Mouse (Mus musculus) stomach, embryonic 14.5 days (tissue): ENCODE measurements around the gene Hgd. TPM values are rescaled to one million over a fixed set of nuclear protein-coding genes. Genes with fewer than 3 reads are reported as not detected.

ENCODE experiments used
- ATAC-seq: fragments of 200-750 bp; cut with Nextera tagmentation; 2 replicates; pipeline ENCODE4 v1.8.0; 2017; ENCODE audit warnings: low read depth, moderate TSS enrichment; ENCODE audit not compliant: insufficient number of reproducible peaks, insufficient read depth, low FRiP score
- H3K27ac ChIP-seq: fragments of 300-500 bp; sonication (generic); 2 replicates; pipeline ENCODE4 v1.5.1; 2014; ENCODE audit warnings: mild to moderate bottlenecking, low read length, moderate library complexity, mixed read lengths
- H3K27me3 ChIP-seq: fragments of 300-500 bp; sonication (generic); 2 replicates; pipeline ENCODE4 v1.6.1; 2014; ENCODE audit warnings: low read length, control low read depth, mixed read lengths; ENCODE audit not compliant: control insufficient read depth, insufficient read depth
- H3K36me3 ChIP-seq: fragments of 300-500 bp; sonication (generic); 2 replicates; pipeline ENCODE4 v1.6.1; 2014; ENCODE audit warnings: mild to moderate bottlenecking, control low read depth, low read length, moderate library complexity, mixed read lengths; ENCODE audit not compliant: control insufficient read depth, insufficient read depth
- H3K4me1 ChIP-seq: fragments of 300-500 bp; sonication (generic); 2 replicates; pipeline ENCODE4 v1.6.1; 2014; ENCODE audit warnings: low read length, control low read depth, mixed read lengths; ENCODE audit not compliant: control insufficient read depth, insufficient read depth
- H3K4me2 ChIP-seq: fragments of 300-500 bp; sonication (generic); replicated peaks from 2 replicates; pipeline ENCODE4 v1.6.1; 2014; ENCODE audit warnings: low read depth, low read length, control low read depth
- H3K4me3 ChIP-seq: fragments of 300-500 bp; sonication (generic); 2 replicates; pipeline ENCODE4 v1.5.1; 2014; ENCODE audit warnings: low read depth, low read length, control low read depth
- H3K9ac ChIP-seq: fragments of 300-500 bp; sonication (generic); replicated peaks from 2 replicates; pipeline ENCODE4 v1.6.1; 2014; ENCODE audit warnings: low read depth, mild to moderate bottlenecking, control low read depth, low read length, moderate library complexity, mixed read lengths
- H3K9me3 ChIP-seq: fragments of 300-500 bp; sonication (generic); 2 replicates; pipeline ENCODE4 v1.6.1; 2016; ENCODE audit warnings: low read depth, low read length, control low read depth; ENCODE audit not compliant: control insufficient read depth
- WGBS: fragments of 180-500 bp; shearing (Covaris S2); extraction: QIAGEN DNeasy Blood & Tissue Kit; methylation state at CpG from one replicate; pipeline ENCODE4 v1.1.7; 2014; 5-methylcytosine and 5-hydroxymethylcytosine counted together
- polyA plus RNA-seq: library from polyadenylated mRNA; unstranded; fragments of >200 nt; fragmentation: Nextera tagmentation; extraction: Ambion mirVana; gene quantifications from 2 replicates; pipeline ENCODE4 v1.2.1, GENCODE M21; 2014

The Hgd gene
- polyA plus RNA-seq: not detected in 2 replicates

DNA sequence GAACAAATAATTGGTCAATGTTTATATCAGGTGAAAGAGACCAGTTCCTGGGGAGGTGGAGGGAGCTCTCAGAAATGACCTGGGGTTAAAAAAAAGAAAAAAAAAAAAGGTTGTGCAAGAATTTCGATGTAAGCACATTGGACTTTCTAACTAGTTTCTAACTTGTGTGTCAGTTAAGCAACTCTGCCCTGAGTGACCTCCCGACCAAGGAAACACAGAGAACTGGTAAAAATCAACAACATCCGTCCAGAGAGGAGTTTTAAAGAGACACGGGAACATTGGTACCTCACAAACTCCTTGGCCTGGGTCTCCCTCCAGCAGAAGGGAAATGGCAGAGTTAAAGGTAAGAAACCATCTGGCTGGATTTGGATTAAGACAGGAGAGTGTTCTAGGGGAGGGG lies at the start of gene Hgd:
Hgd (plus strand) TSS at position 160 of the 400 bp plus-strand sequence.
- ATAC-seq: no peak
- H3K4me2 ChIP-seq: no peak within 1 kb of the TSS
- no peaks in the 10 kb centered on the region for H3K36me3 ChIP-seq
- WGBS: 50% methylated on average over 4 of the region's 4 CpGs
- no peaks in the 10 kb centered on the region for H3K9me3 ChIP-seq
- H3K9ac ChIP-seq: no peak within 1 kb of the TSS
- H3K27me3 ChIP-seq: no peaks in the 10 kb centered on the region
- no peak within 1 kb of the TSS for H3K27ac ChIP-seq
- H3K4me3 ChIP-seq: no peak within 1 kb of the TSS
- H3K4me1 ChIP-seq: peaks cover 3% of the 10 kb centered on the region; the same call in 1 of the 2 replicates

DNA sequence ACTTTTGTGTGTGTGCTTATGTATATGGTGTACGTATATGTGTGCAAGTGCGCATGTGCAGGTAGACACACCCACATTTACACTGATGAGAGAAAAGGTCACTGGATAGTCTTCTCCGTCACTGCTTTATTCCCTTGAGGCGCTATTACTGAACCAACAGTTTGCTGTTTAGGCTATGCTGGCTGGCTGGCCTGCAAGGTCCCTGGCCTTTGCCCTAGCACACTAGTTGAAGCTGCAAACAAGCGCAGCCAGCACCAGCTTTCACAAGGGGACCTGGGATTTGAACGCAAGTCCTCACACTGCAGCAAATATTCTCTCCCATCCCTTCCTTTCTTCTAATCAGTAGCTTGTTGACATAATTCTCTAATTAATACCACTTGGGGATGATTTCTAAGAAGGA lies 49.8 kb upstream of the Hgd start:
- H3K4me1 ChIP-seq: no peaks in the 10 kb centered on the region
- no peak overlapping the region for H3K4me3 ChIP-seq
- WGBS: 88% methylated on average over 6 of the region's 6 CpGs
- no peak overlapping the region for H3K4me2 ChIP-seq
- no peak overlapping the region for H3K9ac ChIP-seq
- H3K9me3 ChIP-seq: no peaks in the 10 kb centered on the region
- H3K27ac ChIP-seq: no peak overlapping the region
- ATAC-seq: no peak
- H3K27me3 ChIP-seq: no peaks in the 10 kb centered on the region
- H3K36me3 ChIP-seq: peaks cover 14% of the 10 kb centered on the region

DNA sequence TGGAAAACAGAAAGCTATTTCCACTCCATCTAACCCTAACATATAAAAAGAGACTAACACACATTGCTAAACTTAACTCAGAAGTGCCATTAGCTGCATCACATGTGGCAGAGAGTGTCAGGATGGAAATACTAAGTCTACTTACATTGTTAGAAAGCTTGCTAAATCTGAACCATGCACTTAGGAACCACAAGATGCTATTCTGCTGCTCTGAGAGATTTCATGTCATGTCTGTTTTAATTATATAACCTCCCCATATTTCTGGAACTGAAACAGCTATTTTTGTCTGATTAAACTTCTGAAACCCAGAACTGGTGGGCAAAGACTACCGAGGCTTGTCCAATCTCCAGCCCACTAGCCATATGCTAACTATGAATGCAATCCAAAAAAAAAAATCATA lies 47.9 kb upstream of the Hgd start:
- H3K27me3 ChIP-seq: no peaks in the 10 kb centered on the region

DNA sequence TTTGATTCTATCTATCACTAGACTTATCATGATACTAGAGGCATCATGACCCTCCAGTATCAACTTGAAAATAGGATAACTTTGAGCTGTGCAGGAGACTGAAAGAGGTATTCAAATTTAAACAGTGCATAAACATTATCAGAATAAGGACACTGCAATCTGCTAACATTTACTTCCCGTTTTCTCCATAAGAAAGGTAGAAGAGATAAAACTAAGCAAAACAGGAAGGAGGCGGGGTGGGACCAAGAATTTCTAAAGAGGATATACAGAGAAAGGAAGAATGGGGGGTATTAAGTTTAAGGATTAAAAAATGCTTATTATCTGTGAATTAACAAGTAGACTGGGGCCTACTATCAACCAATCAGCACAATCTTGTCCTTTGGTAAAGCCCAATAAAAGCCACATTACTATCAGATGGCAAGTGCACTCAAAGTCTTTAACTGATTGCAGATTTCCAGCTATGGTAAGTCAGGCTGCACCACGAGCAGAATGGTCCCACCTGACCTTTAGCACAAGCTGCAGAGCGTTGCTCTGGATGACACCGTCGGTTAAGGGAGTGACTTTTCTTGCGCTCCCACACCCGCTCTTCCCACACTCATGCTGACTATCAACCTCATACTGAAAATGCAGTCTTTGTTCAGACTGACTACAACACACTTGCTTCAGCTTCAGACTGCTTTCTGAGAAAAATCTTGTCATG lies 46.4 kb upstream of the Hgd start:
- Histone ChIP-seq H3K36me3 (peaks cover 16% of the 10 kb centered on the region), H3K9me3 (no peaks in the 10 kb centered on the region), H3K4me2 (no peak overlapping the region), H3K27ac (no peak overlapping the region), H3K4me3 (no peak overlapping the region), H3K27me3 (no peaks in the 10 kb centered on the region), H3K9ac (no peak overlapping the region), H3K4me1 (peaks cover 2% of the 10 kb centered on the region)
- no peak for ATAC-seq
- WGBS: 84% methylated on average over 8 of the region's 8 CpGs

More for the DNA sequence above, 47.9 kb upstream of the Hgd start:
- H3K4me3 ChIP-seq: no peak overlapping the region
- 95% methylated on average over 1 of the region's 1 CpGs for WGBS
- peaks cover 16% of the 10 kb centered on the region for H3K36me3 ChIP-seq
- no peak overlapping the region for H3K9ac ChIP-seq
- H3K27ac ChIP-seq: no peak overlapping the region
- H3K9me3 ChIP-seq: no peaks in the 10 kb centered on the region
- H3K4me1 ChIP-seq: no peaks in the 10 kb centered on the region
- H3K4me2 ChIP-seq: no peak overlapping the region
- ATAC-seq: no peak

DNA sequence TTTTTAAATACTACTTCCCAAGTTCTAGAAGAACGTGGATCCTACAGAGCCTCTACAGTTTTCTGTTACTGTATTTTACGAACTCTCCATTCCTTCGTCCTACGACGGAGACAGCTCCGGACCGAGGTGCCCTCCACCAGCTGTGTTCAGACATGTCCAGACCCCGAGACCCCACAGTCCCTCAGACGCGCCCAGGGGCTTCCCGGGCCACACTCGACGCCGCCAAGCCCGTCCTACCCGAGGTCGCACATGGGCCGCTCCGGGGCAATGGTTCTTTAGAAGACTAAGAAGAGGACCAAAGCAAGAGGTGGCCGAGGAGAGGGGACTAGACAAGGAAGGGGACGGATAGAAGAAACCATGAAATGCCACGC lies 40.7 kb upstream of the Hgd start:
- ATAC-seq: peak; percentile 48; the same call in 1 of the 2 replicates
- peak overlapping the region; percentile 69 for H3K27ac ChIP-seq
- peak overlapping the region; percentile 91 for H3K4me3 ChIP-seq
- no peaks in the 10 kb centered on the region for H3K27me3 ChIP-seq
- peaks cover 16% of the 10 kb centered on the region; the same call in 1 of the 2 replicates for H3K36me3 ChIP-seq
- peak overlapping the region; percentile 53 for H3K4me2 ChIP-seq
- H3K4me1 ChIP-seq: peaks cover 6% of the 10 kb centered on the region
- H3K9ac ChIP-seq: peak overlapping the region; percentile 87
- under 1% methylated on average over 22 of the region's 22 CpGs for WGBS
- H3K9me3 ChIP-seq: no peaks in the 10 kb centered on the region

DNA sequence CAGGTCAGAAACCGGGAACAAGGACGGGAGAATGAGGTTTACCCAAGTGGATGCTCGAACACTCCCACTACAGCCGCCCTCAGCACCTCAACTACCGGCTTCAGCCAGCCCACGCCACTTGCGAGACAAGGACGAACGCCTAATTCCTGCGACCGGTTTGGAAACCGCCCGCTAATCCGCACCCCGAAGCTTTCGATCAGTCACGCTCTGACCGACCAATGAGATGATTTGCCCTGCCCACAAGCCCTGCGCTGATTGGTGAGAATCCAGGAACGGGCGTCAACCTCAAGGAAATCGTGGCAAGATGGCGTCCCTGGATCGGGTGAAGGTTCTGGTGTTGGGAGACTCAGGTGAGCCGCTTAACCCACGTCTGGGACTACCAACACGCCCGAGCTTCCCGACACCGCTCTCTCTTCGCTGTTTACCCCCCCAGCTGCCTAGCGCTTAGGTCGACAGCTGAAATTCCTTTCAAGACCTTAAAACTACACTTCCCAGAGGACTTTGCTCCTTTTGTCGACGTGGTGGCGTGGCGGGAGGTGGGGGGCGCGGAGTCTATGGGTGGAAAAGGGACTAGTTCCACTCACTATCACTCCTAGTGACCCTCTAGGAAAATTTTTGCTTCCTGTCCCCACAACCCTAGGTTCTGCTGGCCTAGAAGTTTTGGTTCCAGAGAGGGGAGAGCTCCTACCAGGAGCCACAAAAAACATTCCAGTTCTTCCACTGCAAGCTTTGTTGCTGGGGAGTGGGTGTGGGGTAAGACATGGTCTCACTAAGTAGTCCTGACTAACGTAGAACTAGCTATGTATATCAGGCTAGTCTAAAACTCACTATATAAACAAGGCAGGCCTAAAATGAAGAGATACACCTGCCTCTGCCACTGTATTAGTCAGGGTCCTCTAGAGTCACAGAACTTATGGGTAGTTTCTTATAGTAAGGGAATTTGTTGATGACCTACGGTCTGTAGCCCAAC lies 40.1 kb upstream of the Hgd start, which contains the start of the genes Gtf2e1 and Rabl3:
Gtf2e1 (minus strand) TSS at position 179 of the 970 bp plus-strand sequence.
Rabl3 (plus strand) TSS at position 275 of the 970 bp plus-strand sequence.
- peak within 1 kb of the TSS; percentile 63 for H3K4me2 ChIP-seq
- ATAC-seq: peak; percentile 99
- H3K4me1 ChIP-seq: peaks cover 6% of the 10 kb centered on the region
- H3K27me3 ChIP-seq: no peaks in the 10 kb centered on the region
- peak within 1 kb of the TSS; percentile 91 for H3K4me3 ChIP-seq
- peaks cover 12% of the 10 kb centered on the region; the same call in 1 of the 2 replicates for H3K36me3 ChIP-seq
- H3K9me3 ChIP-seq: no peaks in the 10 kb centered on the region
- 2% methylated on average over 41 of the region's 41 CpGs for WGBS
- H3K27ac ChIP-seq: peak within 1 kb of the TSS; percentile 88
- H3K9ac ChIP-seq: peak within 1 kb of the TSS; percentile 87

DNA sequence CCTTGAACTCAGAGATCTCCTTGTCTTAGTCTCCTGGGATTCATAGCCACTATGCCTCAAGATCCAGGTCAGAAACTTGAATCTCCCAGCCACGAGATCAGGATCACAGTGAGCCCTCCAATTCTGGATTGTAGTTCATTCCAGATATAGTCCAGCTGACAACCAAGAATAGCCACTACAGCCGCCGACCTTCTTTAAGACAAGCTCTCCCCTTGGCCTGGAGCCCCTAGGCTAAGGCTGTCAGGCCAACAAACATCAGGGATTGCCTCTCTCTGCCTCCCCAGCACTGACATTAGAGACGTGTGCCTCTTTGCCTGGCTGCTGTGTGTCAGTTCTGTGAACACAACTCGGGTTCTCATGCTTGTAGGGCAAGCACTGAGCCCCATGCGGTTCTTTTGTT lies 39.2 kb upstream of the Hgd start:
- Histone ChIP-seq H3K36me3 (peaks cover 8% of the 10 kb centered on the region; the same call in 1 of the 2 replicates), H3K4me1 (peaks cover 6% of the 10 kb centered on the region), H3K4me3 (peak overlapping the region; percentile 91; the same call in 1 of the 2 replicates), H3K4me2 (peak overlapping the region; percentile 63), H3K9ac (no peak overlapping the region), H3K27ac (no peak overlapping the region), H3K9me3 (no peaks in the 10 kb centered on the region), H3K27me3 (no peaks in the 10 kb centered on the region)
- 86% methylated on average over 6 of the region's 6 CpGs for WGBS
- no peak for ATAC-seq

DNA sequence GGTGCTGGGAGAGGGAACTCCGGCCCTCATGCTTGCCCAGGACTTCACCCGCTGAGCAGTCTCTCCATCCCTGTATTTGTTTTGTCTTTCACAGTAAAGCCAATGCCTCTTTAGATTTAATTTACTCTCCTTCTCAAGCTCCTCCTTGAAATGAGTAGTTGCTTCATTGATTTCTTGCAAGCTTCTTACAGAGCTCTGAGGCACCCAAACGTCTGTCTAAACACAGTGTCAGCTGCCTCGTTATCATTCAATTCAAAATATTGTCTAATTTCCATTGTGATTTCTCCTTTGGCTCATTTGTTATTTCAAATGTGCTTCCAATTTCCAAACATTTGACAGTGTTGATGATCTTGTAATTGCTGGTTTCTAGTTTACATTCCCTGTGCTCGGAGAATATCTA lies 33.6 kb upstream of the Hgd start:
- Histone ChIP-seq H3K4me1 (no peaks in the 10 kb centered on the region), H3K36me3 (peaks cover 8% of the 10 kb centered on the region; the same call in 1 of the 2 replicates), H3K27me3 (no peaks in the 10 kb centered on the region), H3K9ac (no peak overlapping the region), H3K27ac (no peak overlapping the region), H3K4me3 (no peak overlapping the region), H3K4me2 (no peak overlapping the region), H3K9me3 (no peaks in the 10 kb centered on the region)
- WGBS: 74% methylated on average over 5 of the region's 5 CpGs
- no peak for ATAC-seq
